Mouse (Mus musculus) heart, postnatal 0 days (tissue): ENCODE data around the gene Sgce. TPM values are rescaled to one million over a fixed set of nuclear protein-coding genes. Genes with fewer than 3 reads are reported as not detected.

Source experiments
- ATAC-seq: fragments of 200-750 bp; cut with Nextera tagmentation; 2 replicates; pipeline ENCODE4 v1.8.0; 2017; ENCODE audit warnings: low read depth, moderate number of reproducible peaks, moderate library complexity; ENCODE audit not compliant: insufficient read depth
- DNase-seq: peaks from one replicate; pipeline ENCODE4 v3.0.0-alpha.2; 2016; ENCODE audit warnings: low spot score
- H3K27ac ChIP-seq: fragments of 300-500 bp; sonication (generic); 2 replicates; pipeline ENCODE4 v1.5.1; 2014; ENCODE audit warnings: low read depth, mild to moderate bottlenecking
- H3K27me3 ChIP-seq: fragments of 300-500 bp; sonication (generic); 2 replicates; pipeline ENCODE4 v1.6.1; 2014; ENCODE audit warnings: low read length, mixed read lengths; ENCODE audit not compliant: control insufficient read depth, insufficient read depth
- H3K36me3 ChIP-seq: fragments of 300-500 bp; sonication (generic); replicated peaks from 2 replicates; pipeline ENCODE4 v1.6.1; 2014; ENCODE audit warnings: low read length, mixed read lengths; ENCODE audit not compliant: control insufficient read depth, insufficient read depth
- H3K4me1 ChIP-seq: fragments of 300-500 bp; sonication (generic); 2 replicates; pipeline ENCODE4 v1.6.1; 2014; ENCODE audit warnings: antibody characterized with exemption; ENCODE audit not compliant: control insufficient read depth, insufficient read depth
- H3K4me2 ChIP-seq: fragments of 300-500 bp; sonication (generic); 2 replicates; pipeline ENCODE4 v1.6.1; 2014; ENCODE audit warnings: low read depth, mild to moderate bottlenecking, low read length, moderate library complexity
- H3K4me3 ChIP-seq: fragments of 300-500 bp; sonication (generic); 2 replicates; pipeline ENCODE4 v1.5.1; 2014; ENCODE audit warnings: low read depth, low read length
- H3K9ac ChIP-seq: fragments of 300-500 bp; sonication (generic); replicated peaks from 2 replicates; pipeline ENCODE4 v1.6.1; 2014; ENCODE audit warnings: low read depth, low read length, mixed read lengths
- H3K9me3 ChIP-seq: fragments of 300-500 bp; sonication (generic); replicated peaks from 2 replicates; pipeline ENCODE4 v1.6.1; 2016; ENCODE audit warnings: low read length; ENCODE audit not compliant: control insufficient read depth
- CTCF ChIP-seq: IDR thresholded peaks from 2 replicates; pipeline ENCODE4 v1.5.1; 2016; ENCODE audit warnings: antibody characterized with exemption, control low read depth, low read depth
- EP300 ChIP-seq: IDR thresholded peaks from 2 replicates; pipeline ENCODE4 v1.6.1; 2016; ENCODE audit warnings: antibody characterized with exemption, low read depth
- WGBS: fragments of 180-500 bp; shearing (Covaris S2); extraction: QIAGEN DNeasy Blood & Tissue Kit; methylation state at CpG from one replicate; pipeline ENCODE4 v1.1.7; 2014; 5-methylcytosine and 5-hydroxymethylcytosine counted together
- polyA plus RNA-seq: library from polyadenylated mRNA; unstranded; fragments of >200 nt; fragmentation: Nextera tagmentation; extraction: Ambion mirVana; gene quantifications from 2 replicates; pipeline ENCODE4 v1.2.1, GENCODE M21; 2015
- total RNA-seq: library from RNA; depleted of rRNA; stranded (reverse); fragments of >200 nt; gene quantifications from 2 replicates; pipeline ENCODE4 v1.2.3, GENCODE M21; 2014; ENCODE audit warnings: low replicate concordance

Gene Sgce
- total and polyA plus RNA-seq, 2 experiments from 2014 or later: 31.3 to 53.0 TPM

DNA sequence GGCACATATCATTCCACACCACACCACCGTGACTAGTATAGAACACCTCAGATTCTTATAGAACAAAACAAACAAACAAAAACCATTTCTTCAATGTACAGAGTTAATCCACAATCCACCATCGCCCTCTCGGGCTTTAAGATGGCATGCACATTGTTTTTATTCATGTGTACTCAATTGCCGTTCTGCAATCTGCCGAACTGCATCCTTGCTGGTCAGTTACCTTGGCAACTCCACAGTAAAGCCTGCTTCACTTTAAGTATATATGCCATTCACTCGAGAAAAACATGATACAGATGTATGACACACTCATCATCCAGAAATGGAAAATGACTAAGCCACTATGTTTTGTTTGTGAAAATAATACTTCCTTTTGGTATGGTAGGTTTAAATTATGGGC, 24.9 kb downstream of the Sgce start:
- Histone ChIP-seq H3K9ac (no peak overlapping the region), H3K27me3 (no peaks in the 10 kb centered on the region), H3K4me3 (no peak overlapping the region), H3K4me2 (no peak overlapping the region), H3K9me3 (no peaks in the 10 kb centered on the region), H3K36me3 (no peaks in the 10 kb centered on the region), H3K27ac (no peak overlapping the region), H3K4me1 (no peaks in the 10 kb centered on the region)
- TF ChIP-seq EP300 (no peak), CTCF (no peak)
- no peak for DNase-seq
- WGBS: 71% methylated on average over 6 of the region's 6 CpGs
- no peak for ATAC-seq

DNA sequence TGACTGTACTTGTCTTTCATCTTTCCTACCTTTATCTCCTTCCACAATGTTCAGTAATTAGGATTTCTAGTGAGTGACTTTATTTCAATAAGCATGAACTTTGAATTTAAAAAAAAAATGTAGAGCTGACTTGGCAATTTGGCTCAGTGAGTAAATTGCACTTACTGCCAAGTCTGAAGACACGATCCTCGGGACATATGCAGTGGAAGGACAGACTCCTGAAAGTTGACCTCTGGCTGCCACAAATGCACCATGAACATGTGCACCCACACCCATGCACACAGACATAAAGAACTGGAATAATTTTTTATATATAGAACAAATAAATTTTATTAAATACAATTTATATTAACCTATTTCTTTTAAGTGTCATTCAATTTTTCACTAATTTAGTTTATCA, 29.7 kb downstream of the Sgce start:
- no peak overlapping the region for H3K9ac ChIP-seq
- TF ChIP-seq EP300: no peak
- TF ChIP-seq CTCF: no peak
- 63% methylated on average over 2 of the region's 2 CpGs for WGBS
- no peak for ATAC-seq
- DNase-seq: no peak
- H3K36me3 ChIP-seq: no peaks in the 10 kb centered on the region
- H3K4me2 ChIP-seq: no peak overlapping the region
- no peaks in the 10 kb centered on the region for H3K4me1 ChIP-seq
- H3K4me3 ChIP-seq: no peak overlapping the region
- H3K9me3 ChIP-seq: no peaks in the 10 kb centered on the region
- H3K27ac ChIP-seq: no peak overlapping the region
- no peaks in the 10 kb centered on the region for H3K27me3 ChIP-seq

- Histone ChIP-seq H3K4me2 (no peak overlapping the region), H3K9ac (no peak overlapping the region), H3K27me3 (no peaks in the 10 kb centered on the region), H3K9me3 (no peaks in the 10 kb centered on the region), H3K27ac (no peak overlapping the region), H3K4me1 (no peaks in the 10 kb centered on the region), H3K4me3 (no peak overlapping the region), H3K36me3 (no peaks in the 10 kb centered on the region)
- WGBS: 94% methylated on average over 2 of the region's 2 CpGs
- DNase-seq (no peak), ATAC-seq (no peak)
- TF ChIP-seq EP300 (no peak), CTCF (no peak)
These were observed 30.8 kb downstream of the Sgce start for GRCm38 (mm10) chr6:4716171-4716570.

GRCm38 (mm10) chr6:4708971-4709370, 38.0 kb downstream of the Sgce start:
- no peak for TF ChIP-seq CTCF
- no peak for TF ChIP-seq EP300
- no peak overlapping the region for H3K4me2 ChIP-seq
- H3K9ac ChIP-seq: no peak overlapping the region
- H3K9me3 ChIP-seq: no peaks in the 10 kb centered on the region
- H3K4me1 ChIP-seq: peaks cover 10% of the 10 kb centered on the region
- WGBS: 17% methylated on average over 1 of the region's 1 CpGs
- no peaks in the 10 kb centered on the region for H3K36me3 ChIP-seq
- no peak overlapping the region for H3K4me3 ChIP-seq
- DNase-seq: peak; percentile 37
- no peaks in the 10 kb centered on the region for H3K27me3 ChIP-seq
- H3K27ac ChIP-seq: 0 out of 2 replicates have a peak overlapping the region, but pooled peaks have one; percentile 2
- ATAC-seq: peak; percentile 86

- DNase-seq (no peak), ATAC-seq (no peak)
- 41% methylated on average over 5 of the region's 5 CpGs for WGBS
- Histone ChIP-seq H3K36me3 (no peaks in the 10 kb centered on the region), H3K27ac (no peak overlapping the region), H3K4me2 (no peak overlapping the region), H3K4me1 (peaks cover 10% of the 10 kb centered on the region), H3K4me3 (no peak overlapping the region), H3K9me3 (no peaks in the 10 kb centered on the region), H3K9ac (no peak overlapping the region), H3K27me3 (no peaks in the 10 kb centered on the region)
- TF ChIP-seq CTCF: no peak
- TF ChIP-seq EP300: no peak
These were observed 40.6 kb downstream of the Sgce start for GRCm38 (mm10) chr6:4706415-4706814.

DNA sequence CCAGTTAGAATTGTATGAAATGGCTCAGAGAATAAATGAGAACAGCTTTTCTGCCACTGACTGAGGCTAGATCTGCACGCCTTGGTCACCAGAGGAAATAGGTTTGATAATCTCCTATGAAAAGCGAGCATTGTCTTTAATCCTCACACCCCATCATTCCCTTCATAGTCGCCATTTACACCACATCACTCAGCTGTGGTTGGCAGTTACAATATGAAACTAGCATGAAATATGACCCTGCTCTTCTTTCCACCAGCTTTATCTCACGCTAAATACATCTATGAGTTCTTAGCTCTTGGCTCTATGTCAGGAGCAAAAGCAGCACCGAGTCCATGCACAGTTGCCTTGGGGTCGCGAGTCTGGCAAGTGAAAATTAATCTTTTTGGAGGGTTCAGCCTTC, 43.1 kb downstream of the Sgce start:
- 49% methylated on average over 7 of the region's 7 CpGs for WGBS
- Histone ChIP-seq H3K4me2 (no peak overlapping the region), H3K4me3 (no peak overlapping the region), H3K4me1 (peaks cover 10% of the 10 kb centered on the region), H3K27me3 (no peaks in the 10 kb centered on the region), H3K9me3 (no peaks in the 10 kb centered on the region), H3K27ac (no peak overlapping the region), H3K36me3 (no peaks in the 10 kb centered on the region), H3K9ac (no peak overlapping the region)
- TF ChIP-seq EP300 (no peak), CTCF (no peak)
- ATAC-seq (no peak), DNase-seq (no peak)
